Mouse (Mus musculus) adrenal gland, postnatal 25 days (tissue): ENCODE results near the gene Lsm2. TPM values are rescaled to one million over a fixed set of nuclear protein-coding genes. Genes with fewer than 3 reads are reported as not detected.
A peak's percentile ranks its signal among the peaks of the same experiment; 100 is the strongest.
"Not testable (repeated sequence)": the region's sequence is repeated elsewhere in the genome, so short reads cannot be mapped to it uniquely, and the experiment has no call there.

Experiments
- DNase-seq: peaks from one replicate; pipeline ENCODE4 v3.0.0; 2021; ENCODE audit warnings: mixed read lengths
- total RNA-seq: library from RNA; stranded (reverse); gene quantifications from 2 replicates; pipeline ENCODE4 v1.2.3, GENCODE M21; 2021

Gene Lsm2
- total RNA-seq, 1 experiment from 2014 or later = 39.6 TPM

- DNase-seq = not testable (repeated sequence)
These were observed 24.4 kb upstream of the Lsm2 start for GRCm38 (mm10) chr17:34957291-34957690.

DNA sequence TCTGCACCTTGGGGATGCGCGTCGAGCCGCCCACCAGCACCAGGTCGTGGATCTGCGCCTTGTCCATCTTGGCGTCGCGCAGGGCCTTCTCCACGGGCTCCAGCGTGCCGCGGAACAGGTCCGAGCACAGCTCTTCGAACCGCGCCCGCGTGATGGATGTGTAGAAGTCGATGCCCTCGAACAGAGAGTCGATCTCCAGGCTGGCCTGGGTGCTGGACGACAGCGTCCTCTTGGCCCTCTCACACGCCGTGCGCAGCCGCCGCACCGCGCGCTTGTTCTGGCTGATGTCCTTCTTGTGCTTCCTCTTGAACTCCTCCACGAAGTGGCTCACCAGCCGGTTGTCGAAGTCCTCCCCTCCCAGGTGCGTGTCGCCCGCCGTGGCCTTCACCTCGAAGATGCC is 23.7 kb upstream of the Lsm2 start:
- DNase-seq = not testable (repeated sequence)

DNA sequence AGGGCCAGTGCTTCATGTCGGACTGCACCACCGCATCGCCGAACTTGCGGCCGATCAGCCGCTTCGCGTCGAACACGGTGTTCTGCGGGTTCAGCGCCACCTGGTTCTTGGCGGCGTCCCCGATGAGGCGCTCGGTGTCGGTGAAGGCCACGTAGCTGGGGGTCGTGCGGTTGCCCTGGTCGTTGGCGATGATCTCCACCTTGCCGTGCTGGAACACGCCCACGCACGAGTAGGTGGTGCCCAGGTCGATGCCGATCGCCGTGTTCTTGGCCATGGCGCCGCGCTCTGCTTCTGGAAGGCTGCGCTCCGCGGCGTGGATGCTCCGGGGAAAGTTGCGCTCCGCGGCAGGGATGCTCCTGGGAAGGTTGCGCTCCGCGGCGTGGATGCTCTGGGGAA is 22.9 kb upstream of the Lsm2 start:
- DNase-seq = not testable (repeated sequence)

GRCm38 (mm10) chr17:34959130-34959778 is 22.4 kb upstream of the Lsm2 start, which contains the start of gene Hspa1b:
TSS of gene Hspa1b (minus strand) at chr17:34959238.
- peak; percentile 78 for DNase-seq

GRCm38 (mm10) chr17:34959881-34960515 is 21.7 kb upstream of the Lsm2 start:
- DNase-seq = peak; percentile 54

- DNase-seq = no peak
These were observed 20.8 kb upstream of the Lsm2 start for GRCm38 (mm10) chr17:34960702-34961493.

DNA sequence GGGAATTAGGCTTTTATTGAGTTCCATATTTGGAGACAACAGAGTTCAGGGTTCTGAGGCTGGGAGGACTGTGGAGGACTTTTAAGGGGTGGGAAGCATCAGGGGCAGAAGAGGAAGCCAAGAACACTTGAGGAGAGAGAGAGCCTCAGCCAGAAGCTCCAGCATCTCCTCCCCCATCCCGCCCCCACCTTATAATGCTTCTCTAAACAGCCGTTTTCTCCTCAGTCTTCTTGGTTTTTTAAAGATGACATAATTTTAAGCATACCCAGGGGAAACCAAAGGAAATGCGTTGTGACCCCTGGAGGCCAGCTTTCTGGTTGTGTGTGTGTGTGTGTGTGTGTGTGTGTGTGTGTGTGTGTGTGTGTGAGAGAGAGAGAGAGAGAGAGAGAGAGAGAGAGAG is 19.5 kb upstream of the Lsm2 start:
- DNase-seq = no peak

DNA sequence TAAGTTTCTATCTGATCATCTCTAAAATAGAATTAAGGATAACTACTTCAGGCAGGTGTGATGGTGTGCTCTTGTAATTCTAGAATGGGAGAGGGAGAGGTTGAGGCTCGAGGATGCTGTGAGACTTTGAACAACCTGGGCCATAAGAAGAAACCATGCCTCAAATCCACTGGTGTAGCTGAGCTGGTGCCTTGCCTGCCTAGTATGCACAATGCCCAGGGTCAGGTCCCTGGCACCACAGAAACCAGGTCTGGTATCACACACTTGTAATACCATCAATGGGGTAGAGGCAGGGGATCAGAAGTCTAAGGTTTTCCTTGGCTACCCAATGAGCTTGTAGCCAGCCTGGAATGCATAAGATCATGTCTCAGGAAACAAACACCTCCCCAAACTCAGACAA is 18.8 kb upstream of the Lsm2 start:
- DNase-seq = no peak

- no peak for DNase-seq
These were observed 17.0 kb upstream of the Lsm2 start for GRCm38 (mm10) chr17:34964640-34965049.

DNA sequence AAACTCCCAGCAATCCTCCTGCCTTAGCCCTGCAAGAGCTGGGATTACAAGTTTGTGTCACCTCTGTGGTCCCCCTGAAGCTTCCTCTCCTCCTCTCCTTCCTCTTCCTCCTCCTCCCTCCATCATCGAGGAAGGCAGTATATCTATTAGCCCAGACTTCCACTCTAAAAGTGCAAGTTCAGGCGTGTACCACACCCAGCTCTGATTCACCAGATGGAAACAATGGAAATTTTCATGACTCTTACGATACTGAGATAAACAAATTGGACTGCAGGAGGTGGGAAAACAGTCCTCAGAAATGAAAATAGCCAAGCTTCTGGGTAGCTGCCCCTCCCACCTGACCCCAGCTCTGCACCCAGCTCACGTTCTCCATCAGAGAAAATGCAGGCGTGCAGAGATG is 16.0 kb upstream of the Lsm2 start:
- no peak for DNase-seq

GRCm38 (mm10) chr17:34969822-34970221 is 11.8 kb upstream of the Lsm2 start, which contains the start of gene Gm20481:
TSS of gene Gm20481 (plus strand) at chr17:34969912.
- not testable (repeated sequence) for DNase-seq

- not testable (repeated sequence) for DNase-seq
These were observed 10.8 kb upstream of the Lsm2 start for GRCm38 (mm10) chr17:34970850-34971249.

GRCm38 (mm10) chr17:34971694-34972068 is 10.0 kb upstream of the Lsm2 start:
- DNase-seq = not testable (repeated sequence)

DNA sequence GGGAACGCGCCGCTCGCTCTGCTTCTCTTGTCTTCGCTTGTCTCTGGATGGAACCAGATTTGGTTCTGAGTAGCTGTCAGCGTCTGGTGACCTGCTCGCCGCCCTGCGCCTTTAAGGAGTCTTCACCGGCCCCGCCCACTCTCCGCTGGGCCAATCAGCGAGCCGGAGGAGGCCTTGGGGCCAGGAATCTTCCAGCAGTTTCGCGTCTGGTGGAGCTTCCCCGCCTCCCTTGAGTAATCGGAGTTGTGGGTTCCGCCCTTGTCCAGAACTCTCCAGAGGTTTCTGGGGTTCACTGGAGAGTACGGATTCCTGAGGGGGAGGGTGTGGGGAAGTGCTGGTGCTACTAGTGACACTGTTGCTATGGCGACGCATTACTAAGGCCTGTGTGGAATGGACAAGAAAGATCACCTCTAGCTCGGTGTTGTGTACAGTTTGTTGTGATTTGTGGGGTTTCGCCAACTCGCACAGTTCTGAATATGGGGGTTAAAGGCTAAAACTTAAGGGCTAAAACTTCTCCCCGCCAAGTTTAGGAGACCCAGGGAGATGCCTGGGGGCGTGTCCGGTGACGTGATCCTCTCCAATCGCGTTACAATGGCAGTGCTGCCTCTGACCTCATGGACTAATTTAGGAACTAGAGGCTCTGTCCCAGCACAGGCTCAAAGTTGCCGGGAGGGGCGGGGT is 9.5 kb upstream of the Lsm2 start, which contains the start of the genes Hspa1a and Hspa1l:
TSS of gene Hspa1a (minus strand) at position 88 of the 681 bp plus-strand sequence.
TSS of gene Hspa1l (plus strand) at position 635 of the 681 bp plus-strand sequence.
- DNase-seq = peak; percentile 79

DNA sequence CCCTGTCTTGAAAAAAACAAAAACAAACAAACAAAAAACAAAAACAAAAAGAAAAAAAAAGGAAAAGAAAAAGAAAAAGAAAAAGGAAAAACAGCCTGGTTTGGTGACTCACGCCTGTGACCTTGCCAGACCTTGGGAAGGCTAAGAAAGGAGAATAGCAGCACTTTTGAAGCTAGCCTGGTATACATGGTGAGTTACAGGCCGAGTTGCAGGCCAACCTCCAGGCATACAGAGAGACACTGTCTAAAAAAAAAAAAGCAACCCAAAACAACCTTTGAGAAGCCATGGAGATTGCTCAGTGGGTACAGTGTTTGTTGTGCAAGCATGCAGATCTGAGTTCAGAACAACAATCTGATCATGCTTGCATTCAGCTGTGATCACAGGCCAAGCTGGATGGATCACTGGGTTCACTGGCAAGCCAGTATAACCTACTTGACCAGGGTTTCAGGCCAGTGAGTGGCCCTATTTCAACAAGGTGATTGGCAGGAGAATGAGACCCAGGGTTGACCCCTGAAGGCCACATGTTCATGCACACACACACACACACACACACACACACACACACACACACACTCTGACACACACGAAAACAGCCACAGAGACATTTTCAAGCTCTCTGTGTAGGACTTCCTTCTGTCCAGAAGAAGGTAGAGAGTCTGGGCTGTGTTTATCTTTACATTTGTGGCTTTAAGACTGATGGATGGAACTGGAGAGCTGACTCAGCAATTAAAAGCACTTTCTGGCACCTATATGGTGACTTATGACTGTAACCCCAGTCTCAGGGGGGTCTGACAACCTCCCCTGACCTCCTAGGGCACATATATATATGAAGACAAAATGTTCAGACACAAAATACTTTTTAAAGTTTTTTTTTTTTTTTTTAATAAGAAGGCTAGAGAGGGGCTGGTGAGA is 5.8 kb upstream of the Lsm2 start:
- DNase-seq = peak; percentile 57

- no peak for DNase-seq
These were observed 4.7 kb upstream of the Lsm2 start for GRCm38 (mm10) chr17:34977000-34977399.

DNA sequence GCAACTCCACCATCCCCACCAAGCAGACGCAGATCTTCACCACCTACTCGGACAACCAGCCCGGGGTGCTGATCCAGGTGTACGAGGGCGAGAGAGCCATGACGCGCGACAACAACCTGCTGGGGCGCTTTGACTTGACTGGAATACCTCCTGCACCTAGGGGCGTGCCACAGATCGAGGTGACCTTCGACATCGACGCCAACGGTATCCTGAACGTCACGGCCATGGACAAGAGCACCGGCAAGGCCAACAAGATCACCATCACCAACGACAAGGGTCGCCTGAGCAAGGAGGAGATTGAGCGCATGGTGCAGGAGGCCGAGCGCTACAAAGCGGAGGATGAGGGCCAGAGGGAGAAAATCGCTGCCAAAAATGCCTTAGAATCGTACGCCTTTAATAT is 3.4 kb upstream of the Lsm2 start:
- DNase-seq = no peak

- no peak for DNase-seq
These were observed 2.0 kb upstream of the Lsm2 start for GRCm38 (mm10) chr17:34979631-34980030.

GRCm38 (mm10) chr17:34980655-34981054 is 1.0 kb upstream of the Lsm2 start:
- DNase-seq = no peak

DNA sequence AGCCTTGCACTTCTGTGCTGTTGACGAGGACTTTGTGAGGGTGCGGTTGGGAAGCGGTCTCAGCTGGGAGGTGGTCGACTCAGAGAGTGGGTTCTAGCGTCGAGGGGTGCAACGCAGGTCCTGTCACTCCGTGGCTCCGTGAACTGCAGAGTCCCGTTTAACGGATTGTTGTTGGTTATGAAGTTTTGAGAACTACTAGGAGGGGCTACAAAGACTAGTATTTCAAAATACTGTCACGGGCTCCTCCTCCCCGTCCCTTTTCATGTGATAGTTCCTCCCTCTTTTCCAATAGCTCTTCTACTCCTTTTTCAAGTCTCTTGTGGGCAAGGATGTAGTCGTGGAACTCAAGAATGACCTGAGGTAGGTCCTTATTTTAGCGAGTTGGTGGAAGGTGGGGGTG is 666 bp downstream of the Lsm2 start:
- no peak for DNase-seq

DNA sequence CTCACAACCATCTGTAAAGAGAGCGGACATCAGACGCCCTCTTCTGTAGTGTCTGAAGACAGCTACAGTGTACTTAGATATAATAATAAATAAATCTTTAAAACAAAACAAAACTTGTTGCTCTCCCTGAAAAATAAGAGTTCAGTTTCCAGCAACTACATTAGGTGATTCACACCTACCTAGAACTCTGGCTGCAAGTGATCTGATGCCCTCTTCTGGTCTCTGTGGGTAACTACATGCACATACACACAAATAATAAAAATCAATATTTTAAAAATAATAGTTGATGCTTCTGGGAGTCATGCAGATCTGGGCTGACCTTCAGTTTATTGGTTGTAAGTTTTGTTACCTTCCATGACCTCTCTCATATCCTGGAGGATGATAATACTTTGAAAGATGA is 2.6 kb downstream of the Lsm2 start:
- DNase-seq = no peak
